Mouse (Mus musculus): Measurements from ENCODE around the gene Gm11639. TPM values are rescaled to one million over a fixed set of nuclear protein-coding genes. Genes with fewer than 3 reads are reported as not detected.

Gm11639 gene
- total and polyA plus RNA-seq, 2 experiments from 2014 or later: 0.43 TPM; not detected in 1

DNA sequence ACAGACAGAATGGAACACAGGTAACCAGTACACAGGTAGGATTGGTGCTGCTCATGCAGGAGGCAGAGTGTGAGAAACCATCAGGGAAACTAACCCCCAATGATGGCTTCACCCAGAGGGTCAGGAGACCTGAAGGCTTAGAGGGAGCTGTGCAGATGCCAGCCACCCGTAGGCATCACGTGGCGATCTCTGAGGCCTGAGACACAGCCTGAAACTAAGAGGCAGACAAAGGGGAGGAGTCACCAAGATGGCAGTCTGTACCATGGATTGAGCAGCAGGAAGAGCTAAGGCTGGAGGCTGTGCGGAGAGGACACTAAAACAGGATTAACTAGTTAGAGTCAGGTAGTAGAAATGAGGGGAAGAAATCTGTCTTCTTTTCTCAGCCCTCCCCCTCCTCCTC is 465.2 kb downstream of the Gm11639 start:
- no peak for ATAC-seq
- DNase-seq (ENCODE audit: low spot score): no peak
- 47% methylated on average over 4 of the region's 4 CpGs for WGBS

DNA sequence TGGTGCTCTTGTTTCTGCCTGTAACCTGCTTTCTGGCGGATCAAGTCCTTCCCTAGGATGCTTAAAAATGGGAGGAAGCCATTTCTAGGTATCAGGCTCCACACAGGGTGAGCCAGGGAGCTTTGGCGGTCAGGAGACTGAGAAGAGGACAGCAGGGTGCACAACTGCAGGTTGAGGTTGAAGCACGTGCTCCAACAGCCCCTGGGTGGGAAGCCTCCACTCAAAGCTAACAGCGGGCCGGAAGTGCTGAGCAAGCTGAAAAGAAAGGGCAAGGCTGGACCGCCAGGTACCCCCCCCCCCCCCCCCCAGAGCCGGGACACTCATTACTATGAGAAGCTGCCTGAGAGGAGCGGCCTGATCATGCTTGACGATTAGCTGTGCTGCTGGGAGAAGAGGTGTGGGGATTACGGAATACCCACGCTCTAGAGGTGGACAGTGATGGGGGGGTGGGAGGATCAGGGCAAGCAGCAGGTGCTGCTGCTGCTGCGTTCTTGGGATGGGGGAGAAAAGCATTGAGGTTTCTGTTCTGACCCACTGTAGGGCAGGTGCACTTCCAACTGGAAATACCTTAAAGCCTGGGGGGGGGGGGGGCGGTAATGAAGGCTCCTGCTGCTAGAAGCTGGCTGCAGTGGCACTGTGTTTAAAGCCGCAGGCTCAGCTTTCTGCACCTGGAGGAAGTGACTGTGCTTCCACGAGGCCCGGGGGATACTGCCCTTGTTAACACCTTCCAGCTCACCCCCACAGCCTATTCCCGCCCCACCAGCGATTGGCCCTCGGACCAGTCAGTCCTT is 465.9 kb downstream of the Gm11639 start:
- H3K27ac ChIP-seq: no peak overlapping the region
- H3K4me1 ChIP-seq (ENCODE audit: insufficient read depth, low read length): peaks cover 5% of the 10 kb centered on the region; the same call in 1 of the 2 replicates
- ATAC-seq (peak; percentile 56; the same call in 1 of the 2 replicates), DNase-seq (ENCODE audit: low spot score) (no peak)
- no peaks in the 10 kb centered on the region for H3K36me3 ChIP-seq (ENCODE audit: insufficient read depth, low read length)
- H3K9ac ChIP-seq (replicated peaks; ENCODE audit: low read length): 0 out of 2 replicates have a peak overlapping the region, but pooled peaks have one; percentile 5
- H3K9me3 ChIP-seq (ENCODE audit: low read length): no peaks in the 10 kb centered on the region
- no peaks in the 10 kb centered on the region for H3K27me3 ChIP-seq (ENCODE audit: insufficient read depth, low read length)
- H3K4me3 ChIP-seq (ENCODE audit: low read length): no peak overlapping the region
- H3K4me2 ChIP-seq (ENCODE audit: low read depth, low read length): peak overlapping the region; percentile 27
- TF ChIP-seq CTCF (IDR thresholded peaks at IDR 0.05; ENCODE audit: low read depth): no peak
- 26% methylated on average over 18 of the region's 19 CpGs for WGBS

More for the DNA sequence above, 465.2 kb downstream of the Gm11639 start:
- Histone ChIP-seq H3K9me3 (ENCODE audit: low read length) (no peaks in the 10 kb centered on the region), H3K4me3 (ENCODE audit: low read length) (no peak overlapping the region), H3K36me3 (ENCODE audit: insufficient read depth, low read length) (no peaks in the 10 kb centered on the region), H3K27me3 (ENCODE audit: insufficient read depth, low read length) (no peaks in the 10 kb centered on the region), H3K27ac (no peak overlapping the region), H3K4me1 (ENCODE audit: insufficient read depth, low read length) (peaks cover 5% of the 10 kb centered on the region; the same call in 1 of the 2 replicates), H3K4me2 (ENCODE audit: low read depth, low read length) (no peak overlapping the region), H3K9ac (replicated peaks; ENCODE audit: low read length) (no peak overlapping the region)
- no peak for TF ChIP-seq CTCF (IDR thresholded peaks at IDR 0.05; ENCODE audit: low read depth)

DNA sequence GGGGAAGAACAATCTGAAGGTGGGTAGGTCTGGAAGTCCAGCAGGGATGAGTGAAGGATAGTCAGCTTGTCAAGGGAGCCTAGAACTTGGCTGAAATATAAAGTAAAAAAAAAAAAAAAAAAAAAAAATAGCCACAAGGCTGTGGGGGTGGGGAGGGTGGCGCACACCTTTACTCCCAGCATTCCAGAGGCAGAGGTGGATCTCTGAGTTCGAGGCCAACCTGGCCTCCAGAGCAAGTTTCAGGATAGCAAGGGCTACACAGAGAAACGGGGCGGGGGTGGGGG is 466.5 kb downstream of the Gm11639 start:
- no peak overlapping the region for H3K9ac ChIP-seq (replicated peaks; ENCODE audit: low read length)
- 93% methylated on average over 2 of the region's 4 CpGs for WGBS
- no peak for TF ChIP-seq CTCF (IDR thresholded peaks at IDR 0.05; ENCODE audit: low read depth)
- no peaks in the 10 kb centered on the region for H3K27me3 ChIP-seq (ENCODE audit: insufficient read depth, low read length)
- no peaks in the 10 kb centered on the region for H3K9me3 ChIP-seq (ENCODE audit: low read length)
- H3K36me3 ChIP-seq (ENCODE audit: insufficient read depth, low read length): no peaks in the 10 kb centered on the region
- no peak for DNase-seq (ENCODE audit: low spot score)
- no peak overlapping the region for H3K4me2 ChIP-seq (ENCODE audit: low read depth, low read length)
- H3K4me1 ChIP-seq (ENCODE audit: insufficient read depth, low read length): peaks cover 5% of the 10 kb centered on the region; the same call in 1 of the 2 replicates
- ATAC-seq: no peak
- H3K4me3 ChIP-seq (ENCODE audit: low read length): no peak overlapping the region
- H3K27ac ChIP-seq: no peak overlapping the region

DNA sequence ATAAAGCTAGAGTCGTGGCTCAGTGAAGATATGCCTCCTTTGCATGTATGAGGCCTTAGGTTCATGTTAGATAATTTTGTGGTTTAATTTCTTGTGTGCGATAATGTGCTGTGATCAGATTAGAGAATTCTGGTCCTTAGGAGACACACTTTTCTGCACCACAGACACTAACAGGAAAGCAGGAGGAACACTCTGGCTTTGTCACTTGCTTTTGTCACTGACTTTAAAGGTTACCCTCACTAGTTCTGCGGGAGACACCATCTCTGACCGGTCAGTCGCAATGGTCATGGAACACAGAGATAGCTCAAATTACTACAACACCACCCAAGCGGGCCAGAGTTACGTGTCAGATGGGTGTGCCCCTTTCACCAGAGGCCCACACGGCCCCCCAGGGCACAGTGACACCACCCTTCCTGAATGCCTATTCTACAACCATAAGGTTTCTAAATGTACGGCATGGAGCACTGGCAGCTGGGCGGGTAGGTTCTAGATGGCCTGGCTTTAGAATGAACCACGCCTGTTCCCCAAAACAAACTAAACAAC is 466.9 kb downstream of the Gm11639 start:
- Histone ChIP-seq H3K9me3 (ENCODE audit: low read length) (no peaks in the 10 kb centered on the region), H3K27me3 (ENCODE audit: insufficient read depth, low read length) (no peaks in the 10 kb centered on the region), H3K9ac (replicated peaks; ENCODE audit: low read length) (no peak overlapping the region), H3K4me3 (ENCODE audit: low read length) (no peak overlapping the region), H3K4me2 (ENCODE audit: low read depth, low read length) (no peak overlapping the region), H3K4me1 (ENCODE audit: insufficient read depth, low read length) (peaks cover 5% of the 10 kb centered on the region; the same call in 1 of the 2 replicates), H3K27ac (no peak overlapping the region), H3K36me3 (ENCODE audit: insufficient read depth, low read length) (no peaks in the 10 kb centered on the region)
- TF ChIP-seq CTCF (IDR thresholded peaks at IDR 0.05; ENCODE audit: low read depth): no peak
- WGBS: 89% methylated on average over 11 of the region's 11 CpGs
- ATAC-seq (no peak), DNase-seq (ENCODE audit: low spot score) (no peak)

DNA sequence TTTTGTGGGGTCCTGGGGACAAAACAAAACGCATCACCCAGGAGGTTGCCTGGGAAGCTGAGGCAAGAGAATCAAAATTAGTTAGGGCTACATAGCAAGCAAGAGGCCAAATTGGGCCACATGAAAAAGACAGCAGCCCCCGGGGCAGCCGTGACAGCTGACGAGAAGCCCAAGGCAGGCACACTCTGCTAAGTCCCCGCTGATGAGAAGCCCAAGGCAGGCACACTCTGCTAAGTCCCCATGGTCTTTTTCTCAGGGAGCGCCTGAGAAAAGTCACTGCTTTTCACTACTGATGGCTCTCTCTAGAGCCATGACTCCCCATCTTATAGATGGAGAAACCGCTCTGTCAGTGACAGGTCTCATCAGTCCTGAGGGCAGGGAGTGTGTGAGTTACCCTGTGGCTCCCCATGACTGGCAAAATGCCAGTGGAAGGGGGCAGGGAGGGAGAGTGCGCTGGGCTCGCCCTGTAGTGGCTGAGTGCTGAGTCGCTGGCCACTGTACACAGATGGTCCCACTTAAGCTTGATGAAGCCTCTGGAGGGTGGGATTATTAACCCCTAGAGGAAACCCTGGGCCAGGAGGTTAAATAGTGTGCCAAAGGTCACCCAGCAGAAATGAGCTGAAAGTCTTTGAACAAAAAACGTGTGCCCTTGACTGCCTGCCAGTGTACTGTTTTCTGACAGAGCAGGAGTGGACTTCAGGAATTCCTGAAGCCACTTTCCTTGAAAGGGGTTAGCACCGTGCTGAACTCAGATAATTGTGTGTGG is 467.7 kb downstream of the Gm11639 start:
- Histone ChIP-seq H3K4me2 (ENCODE audit: low read depth, low read length) (no peak overlapping the region), H3K9me3 (ENCODE audit: low read length) (no peaks in the 10 kb centered on the region), H3K4me3 (ENCODE audit: low read length) (no peak overlapping the region), H3K27ac (no peak overlapping the region), H3K36me3 (ENCODE audit: insufficient read depth, low read length) (no peaks in the 10 kb centered on the region), H3K9ac (replicated peaks; ENCODE audit: low read length) (no peak overlapping the region), H3K27me3 (ENCODE audit: insufficient read depth, low read length) (no peaks in the 10 kb centered on the region), H3K4me1 (ENCODE audit: insufficient read depth, low read length) (peaks cover 5% of the 10 kb centered on the region; the same call in 1 of the 2 replicates)
- ATAC-seq (peak; percentile 70), DNase-seq (ENCODE audit: low spot score) (peak; percentile 48)
- no peak for TF ChIP-seq CTCF (IDR thresholded peaks at IDR 0.05; ENCODE audit: low read depth)
- WGBS: 17% methylated on average over 12 of the region's 12 CpGs

GRCm38 (mm10) chr11:105155915-105156314 is 470.4 kb downstream of the Gm11639 start:
- WGBS: 89% methylated on average over 4 of the region's 4 CpGs

More at GRCm38 (mm10) chr11:105155915-105156314, 470.4 kb downstream of the Gm11639 start:
- ATAC-seq (no peak), DNase-seq (ENCODE audit: low spot score) (no peak)
- Histone ChIP-seq H3K36me3 (ENCODE audit: insufficient read depth, low read length) (no peaks in the 10 kb centered on the region), H3K27me3 (ENCODE audit: insufficient read depth, low read length) (no peaks in the 10 kb centered on the region), H3K9ac (replicated peaks; ENCODE audit: low read length) (no peak overlapping the region), H3K9me3 (ENCODE audit: low read length) (no peaks in the 10 kb centered on the region), H3K27ac (no peak overlapping the region), H3K4me2 (ENCODE audit: low read depth, low read length) (no peak overlapping the region), H3K4me3 (ENCODE audit: low read length) (no peak overlapping the region), H3K4me1 (ENCODE audit: insufficient read depth, low read length) (peaks cover 5% of the 10 kb centered on the region; the same call in 1 of the 2 replicates)
- no peak for TF ChIP-seq CTCF (IDR thresholded peaks at IDR 0.05; ENCODE audit: low read depth)
